Mouse (Mus musculus) heart, embryonic 10.5 days (tissue): ENCODE data around the gene Vezf1. TPM values are rescaled to one million over a fixed set of nuclear protein-coding genes. Genes with fewer than 3 reads are reported as not detected.

ENCODE experiments used
- DNase-seq: peaks from one replicate; pipeline ENCODE4 v3.0.0-alpha.2; 2017; ENCODE audit warnings: low spot score
- H3K27ac ChIP-seq: fragments of 300-500 bp; sonication (generic); 2 replicates; pipeline ENCODE4 v1.5.1; 2016; ENCODE audit warnings: mild to moderate bottlenecking
- H3K27me3 ChIP-seq: fragments of 300-500 bp; sonication (generic); 2 replicates; pipeline ENCODE4 v1.6.1; 2016; ENCODE audit warnings: mild to moderate bottlenecking; ENCODE audit not compliant: poor library complexity, insufficient read depth, severe bottlenecking
- H3K36me3 ChIP-seq: fragments of 300-500 bp; sonication (generic); 2 replicates; pipeline ENCODE4 v1.6.1; 2016; ENCODE audit warnings: mild to moderate bottlenecking, moderate library complexity
- H3K4me1 ChIP-seq: fragments of 300-500 bp; sonication (generic); 2 replicates; pipeline ENCODE4 v1.6.1; 2016; ENCODE audit warnings: mild to moderate bottlenecking
- H3K4me3 ChIP-seq: fragments of 300-500 bp; sonication (generic); 2 replicates; pipeline ENCODE4 v1.5.1; 2016; ENCODE audit warnings: mild to moderate bottlenecking, moderate library complexity
- H3K9me3 ChIP-seq: fragments of 300-500 bp; sonication (generic); 2 replicates; pipeline ENCODE4 v1.6.1; 2016; ENCODE audit warnings: mild to moderate bottlenecking, moderate library complexity
- WGBS: fragments of 180-500 bp; shearing (Covaris S2); methylation state at CpG from one replicate; pipeline ENCODE4 v1.1.7; 2016; 5-methylcytosine and 5-hydroxymethylcytosine counted together
- polyA plus RNA-seq: library from polyadenylated mRNA; unstranded; fragments of >200 nt; fragmentation: Nextera tagmentation; extraction: Ambion mirVana; gene quantifications from 2 replicates; pipeline ENCODE4 v1.2.1, GENCODE M21; 2016

Vezf1 gene
- polyA plus RNA-seq: 24.2 and 34.1 TPM in 2 replicates

- Histone ChIP-seq H3K9me3 (no peaks in the 10 kb centered on the region), H3K27ac (peak within 1 kb of the TSS; percentile 99), H3K4me1 (peaks cover 35% of the 10 kb centered on the region), H3K27me3 (no peaks in the 10 kb centered on the region), H3K36me3 (peaks cover under 1% of the 10 kb centered on the region; the same call in 1 of the 2 replicates), H3K4me3 (peak within 1 kb of the TSS; percentile 97)
- DNase-seq: peak; percentile 88
- 1% methylated on average over 71 of the region's 81 CpGs for whole genome bisulfite sequencing
Observed at GRCm38 (mm10) chr11:88067586-88068410, at the start of gene Vezf1. Gene Vezf1 (plus strand): TSS chr11:88068279.

- no peak for DNase-seq
- Histone ChIP-seq H3K36me3 (no peaks in the 10 kb centered on the region), H3K27me3 (0 out of 2 replicates have a peak, but pooled peaks cover 5% of the 10 kb centered on the region), H3K9me3 (no peaks in the 10 kb centered on the region), H3K27ac (no peak overlapping the region), H3K4me1 (peaks cover 12% of the 10 kb centered on the region), H3K4me3 (no peak overlapping the region)
- 80% methylated on average over 2 of the region's 2 CpGs for WGBS
Observed at GRCm38 (mm10) chr11:88023933-88024332, 44.1 kb upstream of the Vezf1 start.

GRCm38 (mm10) chr11:88027391-88028035 is 40.6 kb upstream of the Vezf1 start:
- Histone ChIP-seq H3K4me1 (peaks cover 7% of the 10 kb centered on the region), H3K36me3 (no peaks in the 10 kb centered on the region), H3K27me3 (0 out of 2 replicates have a peak, but pooled peaks cover 5% of the 10 kb centered on the region), H3K4me3 (no peak overlapping the region), H3K27ac (no peak overlapping the region), H3K9me3 (no peaks in the 10 kb centered on the region)
- WGBS: 71% methylated on average over 9 of the region's 9 CpGs
- DNase-seq: no peak

DNA sequence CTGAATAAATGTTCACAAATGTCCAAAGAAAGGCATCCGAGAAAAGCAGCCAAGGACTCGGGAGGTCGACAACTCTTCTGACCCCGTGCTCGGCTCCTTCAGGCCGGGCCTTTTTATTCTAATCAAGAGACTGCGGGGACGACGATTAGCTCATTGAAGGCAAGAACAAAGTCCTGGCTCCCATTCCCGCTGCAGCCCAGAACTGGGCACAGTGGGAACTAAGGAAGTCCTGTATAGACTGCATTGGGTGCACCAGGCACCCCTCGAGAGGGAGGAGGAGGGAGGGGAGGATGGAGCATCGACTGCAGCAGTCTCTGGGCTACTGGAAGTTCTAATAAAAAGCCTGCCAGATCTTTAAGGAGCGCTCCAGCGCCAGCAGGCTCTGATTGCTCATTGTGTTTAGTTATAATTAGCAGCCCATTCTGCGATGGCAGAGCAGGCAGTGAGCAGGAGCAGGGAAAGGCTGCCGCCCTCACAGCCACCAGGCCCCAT is 39.8 kb upstream of the Vezf1 start:
- Histone ChIP-seq H3K36me3 (no peaks in the 10 kb centered on the region), H3K9me3 (no peaks in the 10 kb centered on the region), H3K4me1 (peaks cover 7% of the 10 kb centered on the region), H3K4me3 (peak overlapping the region; percentile 22; the same call in 1 of the 2 replicates), H3K27me3 (0 out of 2 replicates have a peak, but pooled peaks cover 5% of the 10 kb centered on the region), H3K27ac (peak overlapping the region; percentile 5; the same call in 1 of the 2 replicates)
- no peak for DNase-seq
- WGBS: 15% methylated on average over 16 of the region's 16 CpGs

DNA sequence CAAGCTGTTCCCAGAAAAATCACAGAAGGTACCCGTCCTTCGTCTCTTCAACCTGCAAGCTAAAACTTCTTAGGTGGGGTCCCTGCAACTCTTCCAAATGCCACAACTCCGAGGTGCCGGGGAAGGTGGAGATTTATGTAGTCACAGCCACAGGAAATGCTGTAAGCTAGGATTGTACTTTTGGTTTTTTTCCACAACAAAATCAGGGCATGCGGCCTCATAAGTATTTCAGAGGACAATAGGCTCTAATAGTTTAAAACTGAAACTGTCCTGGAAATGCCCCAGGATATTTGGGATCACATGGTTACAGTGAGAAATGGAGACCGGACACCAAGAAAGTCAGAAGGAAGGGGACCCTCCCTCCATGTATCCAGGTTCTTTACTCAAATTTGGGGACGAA is 37.9 kb upstream of the Vezf1 start:
- H3K4me3 ChIP-seq: no peak overlapping the region
- WGBS: 86% methylated on average over 7 of the region's 7 CpGs

DNA sequence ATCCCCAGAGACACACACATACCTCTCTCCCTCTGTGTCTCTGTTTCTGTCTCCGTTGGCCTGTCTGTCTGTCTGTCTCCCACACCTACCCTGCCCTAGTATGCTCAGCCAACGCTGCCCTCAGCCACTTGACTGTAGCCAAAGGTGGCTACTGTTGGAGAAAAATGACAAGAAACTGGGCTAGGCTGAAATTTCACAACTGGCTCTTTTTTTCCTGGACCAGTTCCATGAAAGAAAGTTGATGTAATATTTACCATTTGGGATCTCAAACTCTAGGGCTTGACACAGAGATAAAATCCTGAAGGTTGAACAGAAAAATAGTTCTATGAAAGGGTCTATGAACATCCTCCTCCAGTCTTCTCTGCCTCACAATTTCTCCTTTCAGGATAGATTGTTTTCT is 37.2 kb upstream of the Vezf1 start:
- Histone ChIP-seq H3K27ac (no peak overlapping the region), H3K36me3 (no peaks in the 10 kb centered on the region), H3K9me3 (no peaks in the 10 kb centered on the region), H3K4me3 (no peak overlapping the region), H3K27me3 (0 out of 2 replicates have a peak, but pooled peaks cover 5% of the 10 kb centered on the region), H3K4me1 (peaks cover 7% of the 10 kb centered on the region)
- 78% methylated on average over 2 of the region's 2 CpGs for WGBS
- peak; percentile 25 for DNase-seq

More for the DNA sequence above, 37.9 kb upstream of the Vezf1 start:
- peaks cover 7% of the 10 kb centered on the region for H3K4me1 ChIP-seq
- 0 out of 2 replicates have a peak, but pooled peaks cover 5% of the 10 kb centered on the region for H3K27me3 ChIP-seq
- no peaks in the 10 kb centered on the region for H3K36me3 ChIP-seq
- no peak overlapping the region for H3K27ac ChIP-seq
- no peak for DNase-seq
- no peaks in the 10 kb centered on the region for H3K9me3 ChIP-seq

- DNase-seq: no peak
- Histone ChIP-seq H3K36me3 (no peaks in the 10 kb centered on the region), H3K27ac (no peak overlapping the region), H3K9me3 (no peaks in the 10 kb centered on the region), H3K4me3 (no peak overlapping the region), H3K27me3 (0 out of 2 replicates have a peak, but pooled peaks cover 5% of the 10 kb centered on the region), H3K4me1 (peaks cover 8% of the 10 kb centered on the region)
- 88% methylated on average over 5 of the region's 5 CpGs for WGBS
Observed at GRCm38 (mm10) chr11:88031753-88032152, 36.3 kb upstream of the Vezf1 start.

- peak; percentile 5 for DNase-seq
- 65% methylated on average over 7 of the region's 7 CpGs for WGBS
- peaks cover 9% of the 10 kb centered on the region for H3K4me1 ChIP-seq
- H3K4me3 ChIP-seq: no peak overlapping the region
- H3K9me3 ChIP-seq: no peaks in the 10 kb centered on the region
- H3K27ac ChIP-seq: no peak overlapping the region
- H3K27me3 ChIP-seq: no peaks in the 10 kb centered on the region
- 0 out of 2 replicates have a peak, but pooled peaks cover 4% of the 10 kb centered on the region for H3K36me3 ChIP-seq
Observed at GRCm38 (mm10) chr11:88035970-88036369, 32.1 kb upstream of the Vezf1 start.

DNA sequence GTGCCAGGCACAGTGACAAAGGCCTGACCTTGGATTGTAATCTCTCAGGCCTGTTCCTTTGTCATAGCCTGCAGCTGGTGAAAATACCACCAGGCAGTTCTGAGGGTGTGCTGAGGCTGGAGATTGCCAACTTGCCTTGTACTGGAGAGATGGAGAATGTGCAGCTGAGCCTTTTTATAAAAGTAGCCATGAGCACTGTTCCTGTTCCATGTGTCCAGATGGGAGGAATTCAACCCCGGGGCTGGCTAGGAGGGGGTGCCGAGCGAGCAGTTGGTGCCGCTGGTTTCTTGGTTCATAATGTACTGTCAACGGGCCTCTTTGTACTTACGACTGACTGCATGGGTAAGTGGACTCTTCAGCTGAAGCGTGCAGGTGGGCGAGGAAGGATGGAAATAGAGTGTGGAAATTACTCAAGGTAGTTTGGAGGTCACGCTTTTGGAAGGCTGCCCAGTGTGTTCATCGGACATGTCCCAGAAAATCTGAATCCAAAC is 31.3 kb upstream of the Vezf1 start:
- peak overlapping the region; percentile 71 for H3K27ac ChIP-seq
- H3K4me3 ChIP-seq: no peak overlapping the region
- DNase-seq: no peak
- WGBS: 59% methylated on average over 10 of the region's 10 CpGs
- no peaks in the 10 kb centered on the region for H3K27me3 ChIP-seq
- H3K36me3 ChIP-seq: 0 out of 2 replicates have a peak, but pooled peaks cover 4% of the 10 kb centered on the region
- no peaks in the 10 kb centered on the region for H3K9me3 ChIP-seq
- peaks cover 9% of the 10 kb centered on the region for H3K4me1 ChIP-seq

DNA sequence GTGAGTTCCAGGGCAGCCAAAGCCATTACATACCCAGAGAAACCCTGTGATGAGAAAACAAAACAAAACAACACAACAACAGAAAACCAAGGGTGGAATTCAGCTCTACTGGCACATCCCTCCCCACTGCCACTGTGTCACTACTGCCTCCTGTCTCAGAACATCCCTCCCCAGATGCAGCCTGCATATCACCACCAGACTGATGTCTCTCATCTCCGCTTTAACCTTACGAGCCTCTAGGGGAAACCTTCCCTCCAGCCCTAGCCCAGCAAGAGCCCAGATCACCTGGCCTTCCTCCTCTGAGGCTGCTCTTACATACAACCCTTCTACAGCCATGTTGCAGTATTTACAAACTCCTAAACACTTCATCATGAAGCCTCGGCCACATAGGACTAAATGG is 30.7 kb upstream of the Vezf1 start:
- 66% methylated on average over 3 of the region's 3 CpGs for WGBS
- DNase-seq: peak; percentile 64
- peaks cover 7% of the 10 kb centered on the region; the same call in 1 of the 2 replicates for H3K36me3 ChIP-seq
- peaks cover 9% of the 10 kb centered on the region for H3K4me1 ChIP-seq
- H3K27me3 ChIP-seq: no peaks in the 10 kb centered on the region
- H3K9me3 ChIP-seq: no peaks in the 10 kb centered on the region
- no peak overlapping the region for H3K4me3 ChIP-seq
- 0 out of 2 replicates have a peak overlapping the region, but pooled peaks have one; percentile 71 for H3K27ac ChIP-seq

DNA sequence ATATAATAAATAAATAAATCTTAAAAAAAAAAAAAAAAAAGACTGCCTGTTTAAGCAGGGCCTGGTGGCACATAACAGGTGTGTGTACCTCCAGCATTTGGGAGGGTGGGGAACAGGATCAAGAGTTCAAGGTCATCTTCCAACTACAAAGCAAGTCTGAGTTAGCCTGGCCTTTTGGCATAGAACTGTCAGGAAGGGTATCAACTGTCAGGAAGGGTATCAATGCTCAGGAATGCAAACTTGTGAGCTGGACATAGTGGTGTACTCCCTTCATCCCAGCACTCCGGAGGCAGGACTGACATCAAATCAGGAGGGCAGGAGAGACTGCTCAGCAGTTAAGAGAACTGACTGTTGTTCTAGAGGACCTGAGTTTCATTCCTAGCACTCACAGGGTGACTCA is 29.0 kb upstream of the Vezf1 start:
- 75% methylated on average over 1 of the region's 1 CpGs for WGBS
- peak; percentile 51 for DNase-seq
- Histone ChIP-seq H3K4me3 (no peak overlapping the region), H3K9me3 (no peaks in the 10 kb centered on the region), H3K4me1 (peaks cover 9% of the 10 kb centered on the region), H3K36me3 (peaks cover 16% of the 10 kb centered on the region; the same call in 1 of the 2 replicates), H3K27ac (no peak overlapping the region), H3K27me3 (no peaks in the 10 kb centered on the region)

GRCm38 (mm10) chr11:88044314-88044713 is 23.8 kb upstream of the Vezf1 start:
- Histone ChIP-seq H3K27ac (no peak overlapping the region), H3K9me3 (no peaks in the 10 kb centered on the region)

More at GRCm38 (mm10) chr11:88044314-88044713, 23.8 kb upstream of the Vezf1 start:
- peaks cover 19% of the 10 kb centered on the region for H3K36me3 ChIP-seq
- H3K4me3 ChIP-seq: no peak overlapping the region
- no peak for DNase-seq
- H3K4me1 ChIP-seq: peaks cover 6% of the 10 kb centered on the region
- H3K27me3 ChIP-seq: no peaks in the 10 kb centered on the region
